Comparison of ENCODE assay signal across 9 mouse cellular contexts in genomic region chr14:103777386-103777785, GRCm38 (mm10).
A peak's percentile ranks its signal among the peaks of the same experiment; 100 is the strongest.
DNase-seq lines count a peak whose midpoint lies in the region; ATAC-seq lines count a peak whose summit lies in the region.
"Had no signal": no experiment of that assay in that cellular context is flagged by ENCODE, and none has a peak within 500 bp of the region (broad histone marks: within the 10 kb centered on the region; RNA-seq: fewer than 3 reads in every experiment).

No protein-coding gene starts in this region.

- 0 out of 2 replicates have a peak, but pooled peaks have one; percentile 32 for ATAC-seq in common myeloid progenitor, adult 5-6 weeks (replicated peaks; ENCODE audit: low read depth, poor library complexity, severe bottlenecking)
- no peak for ATAC-seq in hindbrain, embryonic 14.5 days (ENCODE audit: low FRiP score)
- no peak for ATAC-seq in neural tube, embryonic 13.5 days (ENCODE audit: low read depth)

- H3K4me2 ChIP-seq in hindbrain, embryonic 14.5 days (replicated peaks), result no peak overlapping the region
- no peak overlapping the region for H3K4me2 ChIP-seq in neural tube, embryonic 13.5 days

- H3K27ac ChIP-seq in forebrain, embryonic 10.5 days, result peak overlapping the region; percentile 86
- H3K27ac ChIP-seq in hindbrain, embryonic 14.5 days, result peak overlapping the region; percentile 75
- H3K27ac ChIP-seq in neural tube, embryonic 13.5 days (replicated peaks), result peak overlapping the region; percentile 78
- H3K27ac ChIP-seq: liver, embryonic 14.5 days had no signal

- no peak overlapping the region; the same call in 1 of the 2 replicates for H3K4me3 ChIP-seq in forebrain, embryonic 10.5 days
- H3K4me3 ChIP-seq in hindbrain, embryonic 14.5 days (replicated peaks; ENCODE audit: low read length), result no peak overlapping the region
- no peak overlapping the region for H3K4me3 ChIP-seq in neural tube, embryonic 13.5 days
- H3K4me3 ChIP-seq: megakaryocyte, embryonic 14.5 days had no signal

- no peaks in the 10 kb centered on the region for H3K9me3 ChIP-seq in forebrain, embryonic 10.5 days
- H3K9me3 ChIP-seq in hindbrain, embryonic 14.5 days (ENCODE audit: control insufficient read depth, low read length), result no peaks in the 10 kb centered on the region
- H3K9me3 ChIP-seq in neural tube, embryonic 13.5 days, result no peaks in the 10 kb centered on the region

- peaks cover 44% of the 10 kb centered on the region for H3K4me1 ChIP-seq in forebrain, embryonic 10.5 days
- H3K4me1 ChIP-seq in hindbrain, embryonic 14.5 days (replicated peaks; ENCODE audit: control insufficient read depth, insufficient read depth, low read length), result peaks cover 8% of the 10 kb centered on the region; the same call in 1 of the 2 replicates
- H3K4me1 ChIP-seq in neural tube, embryonic 13.5 days (replicated peaks), result peaks cover 24% of the 10 kb centered on the region
- H3K4me1 ChIP-seq: megakaryocyte, embryonic 14.5 days had no signal

- intact Hi-C loops in heart, postnatal 25 days (cut with DNase I), result no loop called here

- no peak overlapping the region for H3K9ac ChIP-seq in hindbrain, embryonic 14.5 days
- no peak overlapping the region for H3K9ac ChIP-seq in neural tube, embryonic 13.5 days
- H3K9ac ChIP-seq: liver, embryonic 14.5 days had no signal

- 0 out of 2 replicates have a peak, but pooled peaks cover under 1% of the 10 kb centered on the region for H3K36me3 ChIP-seq in forebrain, embryonic 10.5 days (replicated peaks)
- no peaks in the 10 kb centered on the region for H3K36me3 ChIP-seq in hindbrain, embryonic 14.5 days (replicated peaks; ENCODE audit: control insufficient read depth, insufficient read depth)
- H3K36me3 ChIP-seq in neural tube, embryonic 13.5 days, result no peaks in the 10 kb centered on the region

- no peak for DNase-seq in forebrain, embryonic 10.5 days (ENCODE audit: extremely low spot score, low spot score)
- DNase-seq in hindbrain, embryonic 14.5 days (ENCODE audit: low spot score), result no peak
- no peak for DNase-seq in urinary bladder, postnatal 14 days (ENCODE audit: low spot score)
- DNase-seq in heart, postnatal 25 days (ENCODE audit: low spot score), result no peak
- no peak for DNase-seq in right cerebral cortex, adult 18-20 months

- 22% methylated on average over 4 of the region's 4 CpGs for WGBS in forebrain, embryonic 10.5 days
- 27% methylated on average over 4 of the region's 4 CpGs for WGBS in hindbrain, embryonic 14.5 days
- 27% methylated on average over 4 of the region's 4 CpGs for WGBS in neural tube, embryonic 13.5 days

- no peaks in the 10 kb centered on the region for H3K27me3 ChIP-seq in forebrain, embryonic 10.5 days (ENCODE audit: poor library complexity, severe bottlenecking)
- H3K27me3 ChIP-seq in hindbrain, embryonic 14.5 days (ENCODE audit: control insufficient read depth, insufficient read depth, low read length), result no peaks in the 10 kb centered on the region
- no peaks in the 10 kb centered on the region for H3K27me3 ChIP-seq in neural tube, embryonic 13.5 days
- H3K27me3 ChIP-seq: megakaryocyte, embryonic 14.5 days had no signal
